Mouse (Mus musculus) lung, adult 2 months (tissue): ENCODE measurements around the gene Cpeb3. TPM values are rescaled to one million over a fixed set of nuclear protein-coding genes. Genes with fewer than 3 reads are reported as not detected.
A peak's percentile ranks its signal among the peaks of the same experiment; 100 is the strongest.
"Not testable (repeated sequence)": the region's sequence is repeated elsewhere in the genome, so short reads cannot be mapped to it uniquely, and the experiment has no call there.

Source experiments
- DNase-seq: peaks from one replicate; pipeline ENCODE4 v3.0.0; 2022
- H3K4me1 ChIP-seq: fragments of 200-500 bp; 2 replicates; pipeline ENCODE4 v1.6.1; 2011; ENCODE audit warnings: low read length; ENCODE audit not compliant: control insufficient read depth, insufficient read depth
- H3K4me3 ChIP-seq: fragments of 200-500 bp; replicated peaks from 2 replicates; pipeline ENCODE3; 2011; ENCODE audit warnings: low read depth, mild to moderate bottlenecking, control low read depth, low read length; ENCODE audit errors: extremely low read depth
- CTCF ChIP-seq: fragments of 200-500 bp; IDR thresholded peaks from 2 replicates; pipeline ENCODE4 v1.5.1; 2011; ENCODE audit warnings: mild to moderate bottlenecking, low read length, control low read depth; ENCODE audit not compliant: insufficient read depth
- POLR2A ChIP-seq: fragments of 200-500 bp; IDR thresholded peaks from 2 replicates; pipeline ENCODE4 v1.6.1; 2011; ENCODE audit warnings: low read depth, mild to moderate bottlenecking, control low read depth, low read length, borderline replicate concordance; ENCODE audit errors: extremely low read depth
- WGBS: fragments of 180-500 bp; shearing (Covaris S2); methylation state at CpG from one replicate; pipeline ENCODE4 v1.1.7; 2018; 5-methylcytosine and 5-hydroxymethylcytosine counted together
- polyA plus RNA-seq: library from polyadenylated mRNA; depleted of rRNA; stranded (reverse); fragments of >200 nt; gene quantifications from 2 replicates; pipeline ENCODE4 v1.2.3, GENCODE M21; 2012

Cpeb3 gene
- polyA plus RNA-seq, 1 experiment: 6.8 TPM

GRCm38 (mm10) chr19:37078571-37078970, 129.8 kb downstream of the Cpeb3 start:
- Histone ChIP-seq H3K4me1 (peaks cover 2% of the 10 kb centered on the region; the same call in 1 of the 2 replicates), H3K4me3 (no peak overlapping the region)
- WGBS: 71% methylated on average over 1 of the region's 1 CpGs
- DNase-seq: no peak
- TF ChIP-seq CTCF: no peak

GRCm38 (mm10) chr19:37078064-37078463, 130.3 kb downstream of the Cpeb3 start:
- WGBS: 34% methylated on average over 4 of the region's 4 CpGs
- TF ChIP-seq POLR2A (no peak), CTCF (no peak)
- Histone ChIP-seq H3K4me1 (peaks cover 2% of the 10 kb centered on the region; the same call in 1 of the 2 replicates), H3K4me3 (no peak overlapping the region)
- DNase-seq: peak; percentile 25

GRCm38 (mm10) chr19:37077258-37077657, 131.1 kb downstream of the Cpeb3 start:
- not testable (repeated sequence) for H3K4me3 ChIP-seq, DNase-seq, H3K4me1 ChIP-seq
- 77% methylated on average over 4 of the region's 4 CpGs for WGBS

GRCm38 (mm10) chr19:37076646-37077045, 131.8 kb downstream of the Cpeb3 start:
- peak; percentile 17 for DNase-seq
- Histone ChIP-seq H3K4me3 (no peak overlapping the region), H3K4me1 (peaks cover 2% of the 10 kb centered on the region; the same call in 1 of the 2 replicates)
- TF ChIP-seq POLR2A (no peak), CTCF (no peak)
- 69% methylated on average over 4 of the region's 4 CpGs for WGBS

- TF ChIP-seq CTCF (no peak), POLR2A (no peak)
- no peak for DNase-seq
- 28% methylated on average over 2 of the region's 2 CpGs for WGBS
Measured at GRCm38 (mm10) chr19:37076116-37076515, 132.3 kb downstream of the Cpeb3 start.

GRCm38 (mm10) chr19:37075690-37076089, 132.7 kb downstream of the Cpeb3 start:
- no peak for TF ChIP-seq POLR2A
- no peak for TF ChIP-seq CTCF
- WGBS: 57% methylated on average over 7 of the region's 7 CpGs
- Histone ChIP-seq H3K4me1 (peaks cover 2% of the 10 kb centered on the region; the same call in 1 of the 2 replicates), H3K4me3 (no peak overlapping the region)
- no peak for DNase-seq

More at GRCm38 (mm10) chr19:37076116-37076515, 132.3 kb downstream of the Cpeb3 start:
- Histone ChIP-seq H3K4me1 (peaks cover 2% of the 10 kb centered on the region; the same call in 1 of the 2 replicates), H3K4me3 (no peak overlapping the region)

- TF ChIP-seq CTCF (no peak), POLR2A (no peak)
- Histone ChIP-seq H3K4me3 (no peak overlapping the region), H3K4me1 (peaks cover 2% of the 10 kb centered on the region; the same call in 1 of the 2 replicates)
- WGBS: 52% methylated on average over 5 of the region's 5 CpGs
- DNase-seq: no peak
Measured at GRCm38 (mm10) chr19:37074726-37075125, 133.7 kb downstream of the Cpeb3 start.

- TF ChIP-seq POLR2A: no peak
- TF ChIP-seq CTCF: no peak
- no peak for DNase-seq
- Histone ChIP-seq H3K4me3 (no peak overlapping the region), H3K4me1 (peaks cover 2% of the 10 kb centered on the region; the same call in 1 of the 2 replicates)
- 97% methylated on average over 3 of the region's 3 CpGs for WGBS
Measured at GRCm38 (mm10) chr19:37074276-37074675, 134.1 kb downstream of the Cpeb3 start.

- no peak for DNase-seq
Measured at GRCm38 (mm10) chr19:37072871-37073629, 135.4 kb downstream of the Cpeb3 start.

GRCm38 (mm10) chr19:37069243-37069642, 139.2 kb downstream of the Cpeb3 start:
- DNase-seq: no peak
- no peaks in the 10 kb centered on the region for H3K4me1 ChIP-seq
- no peak overlapping the region for H3K4me3 ChIP-seq
- 85% methylated on average over 4 of the region's 4 CpGs for WGBS
- no peak for TF ChIP-seq POLR2A
- no peak for TF ChIP-seq CTCF

More at GRCm38 (mm10) chr19:37072871-37073629, 135.4 kb downstream of the Cpeb3 start:
- H3K4me1 ChIP-seq: peaks cover 2% of the 10 kb centered on the region; the same call in 1 of the 2 replicates
- no peak for TF ChIP-seq CTCF
- TF ChIP-seq POLR2A: no peak
- WGBS: 57% methylated on average over 5 of the region's 5 CpGs
- no peak overlapping the region for H3K4me3 ChIP-seq
